Mouse (Mus musculus) cerebellum, adult 2 months (tissue): Measurements from ENCODE around the gene Supt6.

Experiments used
- CTCF ChIP-seq: fragments of 200-500 bp; IDR thresholded peaks from 2 replicates; pipeline ENCODE4 v1.5.1; 2011; ENCODE audit warnings: low read depth, mild to moderate bottlenecking, control low read depth, low read length, moderate library complexity, borderline replicate concordance; ENCODE audit not compliant: insufficient read depth
- POLR2A ChIP-seq: fragments of 200-500 bp; IDR thresholded peaks from 2 replicates; pipeline ENCODE4 v1.6.1; 2011; ENCODE audit warnings: low read length, control low read depth, borderline replicate concordance; ENCODE audit not compliant: insufficient read depth

DNA sequence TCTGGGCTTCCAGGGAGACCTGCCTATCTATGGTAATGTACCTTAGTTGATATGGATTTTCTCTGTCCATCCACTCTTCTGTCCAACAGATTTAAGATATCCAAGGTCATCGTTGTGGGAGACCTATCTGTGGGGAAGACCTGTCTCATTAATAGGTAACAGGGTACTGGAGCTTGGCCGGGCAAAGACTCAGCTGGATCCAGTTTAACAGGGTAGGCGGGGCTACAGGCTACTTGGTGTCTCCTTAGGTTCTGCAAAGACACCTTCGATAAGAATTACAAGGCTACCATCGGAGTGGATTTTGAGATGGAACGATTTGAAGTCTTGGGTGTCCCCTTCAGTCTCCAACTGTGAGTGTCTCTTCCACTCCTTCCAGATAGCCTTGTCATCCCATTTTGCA lies 55.7 kb downstream of the Supt6 start:
- TF ChIP-seq CTCF = no peak
- no peak for TF ChIP-seq POLR2A
